Mouse (Mus musculus) intestine, embryonic 15.5 days (tissue): ENCODE results near the gene Fam198b. TPM values are rescaled to one million over a fixed set of nuclear protein-coding genes. Genes with fewer than 3 reads are reported as not detected.
"Not testable (repeated sequence)": the region's sequence is repeated elsewhere in the genome, so short reads cannot be mapped to it uniquely, and the experiment has no call there.

Experiments used
- ATAC-seq: fragments of 200-750 bp; cut with Nextera tagmentation; 2 replicates; pipeline ENCODE4 v1.8.0; 2017; ENCODE audit warnings: moderate TSS enrichment, moderate library complexity
- H3K27ac ChIP-seq: fragments of 300-500 bp; sonication (generic); 2 replicates; pipeline ENCODE4 v1.5.1; 2015; ENCODE audit warnings: mild to moderate bottlenecking, inconsistent platforms
- H3K27me3 ChIP-seq: fragments of 300-500 bp; sonication (generic); replicated peaks from 2 replicates; pipeline ENCODE4 v1.6.1; 2015; ENCODE audit warnings: inconsistent platforms
- H3K36me3 ChIP-seq: fragments of 300-500 bp; sonication (generic); 2 replicates; pipeline ENCODE4 v1.6.1; 2015; ENCODE audit warnings: inconsistent platforms
- H3K4me1 ChIP-seq: fragments of 300-500 bp; sonication (generic); replicated peaks from 2 replicates; pipeline ENCODE4 v1.6.1; 2015; ENCODE audit warnings: inconsistent platforms
- H3K4me2 ChIP-seq: fragments of 300-500 bp; sonication (generic); replicated peaks from 2 replicates; pipeline ENCODE4 v1.6.1; 2015; ENCODE audit warnings: mild to moderate bottlenecking, inconsistent platforms
- H3K4me3 ChIP-seq: fragments of 300-500 bp; sonication (generic); replicated peaks from 2 replicates; pipeline ENCODE4 v1.5.1; 2015; ENCODE audit warnings: inconsistent platforms
- H3K9ac ChIP-seq: fragments of 300-500 bp; sonication (generic); 2 replicates; pipeline ENCODE4 v1.6.1; 2015; ENCODE audit warnings: inconsistent platforms
- H3K9me3 ChIP-seq: fragments of 300-500 bp; sonication (generic); 2 replicates; pipeline ENCODE4 v1.6.1; 2016; ENCODE audit warnings: inconsistent platforms
- WGBS: fragments of 180-500 bp; shearing (Covaris S2); methylation state at CpG from one replicate; pipeline ENCODE4 v1.1.7; 2015; 5-methylcytosine and 5-hydroxymethylcytosine counted together
- polyA plus RNA-seq: library from polyadenylated mRNA; unstranded; fragments of >200 nt; fragmentation: Nextera tagmentation; extraction: Ambion mirVana; gene quantifications from 2 replicates; pipeline ENCODE4 v1.2.1, GENCODE M21; 2015

The Fam198b gene
- polyA plus RNA-seq, 1 experiment from 2014 or later, result 13.0 TPM

- WGBS, result 81% methylated on average over 3 of the region's 3 CpGs
- no peak overlapping the region for H3K4me2 ChIP-seq
- peaks cover 4% of the 10 kb centered on the region; the same call in 1 of the 2 replicates for H3K4me1 ChIP-seq
- ATAC-seq, result no peak
- H3K4me3 ChIP-seq, result no peak overlapping the region
- H3K9ac ChIP-seq, result no peak overlapping the region
- no peaks in the 10 kb centered on the region for H3K27me3 ChIP-seq
- no peaks in the 10 kb centered on the region for H3K9me3 ChIP-seq
- no peak overlapping the region for H3K27ac ChIP-seq
- H3K36me3 ChIP-seq, result no peaks in the 10 kb centered on the region
Measured at GRCm38 (mm10) chr3:79936730-79937447, 52.6 kb downstream of the Fam198b start.

GRCm38 (mm10) chr3:79947736-79948135 is 63.4 kb downstream of the Fam198b start:
- no peak overlapping the region for H3K27ac ChIP-seq
- no peaks in the 10 kb centered on the region for H3K9me3 ChIP-seq
- no peak overlapping the region for H3K9ac ChIP-seq
- H3K4me1 ChIP-seq, result no peaks in the 10 kb centered on the region
- no peak overlapping the region for H3K4me2 ChIP-seq
- WGBS, result 43% methylated on average over 1 of the region's 1 CpGs
- no peaks in the 10 kb centered on the region for H3K36me3 ChIP-seq
- peak; percentile 41; the same call in 1 of the 2 replicates for ATAC-seq
- H3K4me3 ChIP-seq, result no peak overlapping the region
- no peaks in the 10 kb centered on the region for H3K27me3 ChIP-seq

DNA sequence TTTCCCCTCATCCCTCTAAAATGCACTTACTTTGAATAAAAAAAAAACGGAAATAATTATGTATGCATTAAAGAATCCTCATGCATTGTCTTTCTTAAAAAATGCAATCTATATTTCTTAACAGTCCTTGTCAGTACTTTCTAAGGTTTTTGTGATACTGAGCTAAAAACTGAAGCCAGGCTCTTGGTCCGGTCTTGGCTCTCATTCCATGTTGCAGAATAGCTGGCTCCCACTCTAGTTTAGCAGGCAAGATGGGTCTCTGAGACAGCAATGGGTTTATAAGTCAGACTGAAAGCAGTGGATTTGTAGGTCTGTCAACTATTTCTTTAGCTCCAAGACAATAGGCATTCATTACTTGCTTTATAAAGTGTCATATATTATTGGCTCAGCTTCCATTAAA is 63.8 kb downstream of the Fam198b start:
- Histone ChIP-seq H3K27ac (no peak overlapping the region), H3K4me2 (no peak overlapping the region), H3K9me3 (no peaks in the 10 kb centered on the region), H3K4me3 (no peak overlapping the region), H3K4me1 (no peaks in the 10 kb centered on the region), H3K36me3 (no peaks in the 10 kb centered on the region), H3K9ac (no peak overlapping the region), H3K27me3 (no peaks in the 10 kb centered on the region)
- no peak for ATAC-seq
- WGBS, result 76% methylated on average over 2 of the region's 2 CpGs

- no peaks in the 10 kb centered on the region for H3K4me1 ChIP-seq
- no peak overlapping the region for H3K4me2 ChIP-seq
- H3K9ac ChIP-seq, result no peak overlapping the region
- H3K27ac ChIP-seq, result no peak overlapping the region
- no peaks in the 10 kb centered on the region for H3K9me3 ChIP-seq
- H3K27me3 ChIP-seq, result no peaks in the 10 kb centered on the region
- peak; percentile 66 for ATAC-seq
- no peaks in the 10 kb centered on the region for H3K36me3 ChIP-seq
- no peak overlapping the region for H3K4me3 ChIP-seq
- WGBS, result 38% methylated on average over 2 of the region's 2 CpGs
Measured at GRCm38 (mm10) chr3:79953164-79953759, 68.9 kb downstream of the Fam198b start.

DNA sequence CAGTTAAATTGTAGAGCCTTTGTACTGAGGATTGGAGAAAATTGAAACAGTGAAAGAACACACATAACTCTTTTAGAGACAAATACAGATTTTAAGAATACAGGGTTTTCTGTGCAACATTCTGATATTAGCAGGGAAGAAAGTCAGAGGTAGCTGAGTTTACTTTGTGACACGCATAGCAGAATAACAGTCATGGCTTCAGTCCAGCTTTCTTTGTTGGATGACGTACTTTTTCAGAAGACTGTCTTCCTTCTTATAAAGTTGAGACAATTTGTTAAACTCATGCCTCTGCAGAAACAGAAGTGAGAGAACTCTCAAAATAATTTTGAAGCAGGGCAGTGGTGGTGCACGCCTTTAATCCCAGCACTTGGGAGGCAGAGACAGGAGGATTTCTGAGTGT is 70.9 kb downstream of the Fam198b start:
- Histone ChIP-seq H3K9ac (no peak overlapping the region), H3K4me1 (no peaks in the 10 kb centered on the region), H3K36me3 (no peaks in the 10 kb centered on the region), H3K27ac (no peak overlapping the region), H3K27me3 (no peaks in the 10 kb centered on the region), H3K4me2 (no peak overlapping the region), H3K9me3 (no peaks in the 10 kb centered on the region), H3K4me3 (no peak overlapping the region)
- 60% methylated on average over 3 of the region's 3 CpGs for WGBS
- no peak for ATAC-seq

DNA sequence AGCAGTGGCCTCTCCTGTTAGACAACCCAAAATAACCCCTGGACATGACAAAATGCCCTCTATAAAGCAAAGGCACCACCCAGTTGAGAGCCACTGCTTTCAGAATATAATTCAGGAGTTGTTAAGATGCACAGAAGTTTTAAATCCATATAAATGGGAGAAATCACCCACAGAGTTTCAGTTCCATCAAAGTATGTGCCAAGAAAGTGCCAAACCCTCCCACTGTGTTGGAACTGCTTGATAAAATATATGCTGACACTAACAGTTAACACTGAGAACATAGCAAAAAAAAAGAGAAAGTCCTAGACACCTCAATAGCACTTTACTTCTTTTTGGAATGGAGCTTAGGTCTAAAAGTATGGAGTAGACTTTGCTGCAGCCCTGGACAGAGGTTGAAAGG is 72.5 kb downstream of the Fam198b start:
- Histone ChIP-seq H3K4me3 (no peak overlapping the region), H3K27ac (no peak overlapping the region), H3K9me3 (no peaks in the 10 kb centered on the region), H3K4me2 (no peak overlapping the region), H3K9ac (no peak overlapping the region), H3K4me1 (no peaks in the 10 kb centered on the region), H3K36me3 (no peaks in the 10 kb centered on the region), H3K27me3 (no peaks in the 10 kb centered on the region)
- ATAC-seq, result no peak

DNA sequence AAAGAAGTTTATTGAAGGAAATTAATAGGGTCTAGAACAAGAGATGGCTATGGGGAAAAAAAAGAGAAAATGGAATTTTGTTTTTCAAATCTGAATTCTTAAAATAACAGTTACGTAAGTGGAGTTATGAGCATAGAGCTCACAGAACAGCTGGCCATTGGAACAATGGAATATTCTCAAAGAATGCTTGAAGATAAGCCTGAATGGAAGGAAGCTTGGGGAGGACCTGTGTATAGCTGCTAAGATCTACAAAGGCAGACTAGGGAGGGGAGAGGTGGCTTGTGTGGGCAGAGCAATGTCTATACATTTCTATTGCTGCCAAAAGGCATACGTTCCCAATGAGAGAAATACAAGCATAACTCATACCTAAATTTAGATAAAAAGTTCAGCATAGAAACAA is 73.4 kb downstream of the Fam198b start:
- Histone ChIP-seq H3K27ac (no peak overlapping the region), H3K36me3 (no peaks in the 10 kb centered on the region), H3K4me2 (no peak overlapping the region), H3K4me1 (no peaks in the 10 kb centered on the region), H3K4me3 (no peak overlapping the region), H3K9me3 (no peaks in the 10 kb centered on the region), H3K27me3 (no peaks in the 10 kb centered on the region), H3K9ac (no peak overlapping the region)
- ATAC-seq, result no peak
- WGBS, result 84% methylated on average over 2 of the region's 2 CpGs

DNA sequence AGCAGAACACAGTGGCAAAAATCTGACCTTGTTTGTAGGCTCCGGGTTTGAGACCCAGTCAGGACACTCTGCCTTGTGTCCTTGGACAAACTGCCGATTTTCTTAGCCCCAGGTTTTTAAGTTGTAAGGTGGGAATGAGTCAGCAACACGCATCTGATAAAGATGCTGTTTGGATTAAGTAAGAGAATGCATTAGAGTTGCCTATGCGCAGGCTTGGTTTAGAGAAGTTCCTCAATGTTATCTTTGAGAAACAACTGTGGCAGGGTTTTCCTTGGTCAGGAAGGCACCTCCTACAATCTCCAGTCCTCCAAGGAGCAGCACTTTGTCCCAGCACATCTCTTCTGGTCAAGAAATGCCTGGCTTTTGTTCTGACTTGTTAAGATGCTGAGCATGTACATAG is 82.4 kb downstream of the Fam198b start:
- Histone ChIP-seq H3K4me2 (no peak overlapping the region), H3K4me1 (no peaks in the 10 kb centered on the region), H3K9ac (no peak overlapping the region), H3K27me3 (no peaks in the 10 kb centered on the region), H3K9me3 (no peaks in the 10 kb centered on the region), H3K27ac (no peak overlapping the region), H3K36me3 (no peaks in the 10 kb centered on the region), H3K4me3 (no peak overlapping the region)
- no peak for ATAC-seq
- 74% methylated on average over 4 of the region's 4 CpGs for WGBS

GRCm38 (mm10) chr3:79967346-79967745 is 83.0 kb downstream of the Fam198b start:
- H3K9me3 ChIP-seq, result no peaks in the 10 kb centered on the region
- ATAC-seq, result no peak
- no peak overlapping the region for H3K4me3 ChIP-seq
- no peak overlapping the region for H3K9ac ChIP-seq
- 43% methylated on average over 1 of the region's 1 CpGs for WGBS
- no peaks in the 10 kb centered on the region for H3K27me3 ChIP-seq
- no peak overlapping the region for H3K4me2 ChIP-seq
- H3K4me1 ChIP-seq, result no peaks in the 10 kb centered on the region
- H3K36me3 ChIP-seq, result no peaks in the 10 kb centered on the region
- no peak overlapping the region for H3K27ac ChIP-seq

DNA sequence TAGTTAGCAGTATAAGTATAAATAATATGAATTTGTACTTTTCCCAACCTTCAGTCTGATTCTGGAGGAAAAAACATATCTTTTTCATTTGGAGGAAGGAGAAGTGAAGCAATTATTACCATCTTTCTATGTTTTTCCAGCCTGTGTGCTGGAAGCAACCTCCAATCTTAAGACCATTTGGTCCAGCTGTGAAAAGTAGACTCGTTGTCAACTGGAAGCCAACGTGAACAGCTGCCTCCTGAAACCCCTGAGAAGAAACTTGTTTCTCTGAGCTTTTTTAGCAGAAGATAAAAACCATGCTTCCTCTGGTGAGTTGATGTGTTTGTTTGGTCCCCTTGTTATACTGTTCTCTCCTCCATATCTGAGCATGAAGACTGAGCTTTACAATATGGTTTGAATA is 84.1 kb downstream of the Fam198b start:
- H3K4me3 ChIP-seq, result no peak overlapping the region
- no peaks in the 10 kb centered on the region for H3K27me3 ChIP-seq
- H3K9me3 ChIP-seq, result no peaks in the 10 kb centered on the region
- H3K27ac ChIP-seq, result no peak overlapping the region
- H3K9ac ChIP-seq, result no peak overlapping the region
- no peak overlapping the region for H3K4me2 ChIP-seq
- no peaks in the 10 kb centered on the region for H3K4me1 ChIP-seq
- no peaks in the 10 kb centered on the region for H3K36me3 ChIP-seq
- WGBS, result 49% methylated on average over 2 of the region's 2 CpGs
- no peak for ATAC-seq

GRCm38 (mm10) chr3:79969536-79969935 is 85.2 kb downstream of the Fam198b start:
- ATAC-seq, H3K27me3 ChIP-seq, H3K27ac ChIP-seq, H3K36me3 ChIP-seq, H3K4me2 ChIP-seq, H3K4me3 ChIP-seq, H3K9ac ChIP-seq, H3K9me3 ChIP-seq, H3K4me1 ChIP-seq: not testable (repeated sequence)
- WGBS, result 84% methylated on average over 3 of the region's 3 CpGs

DNA sequence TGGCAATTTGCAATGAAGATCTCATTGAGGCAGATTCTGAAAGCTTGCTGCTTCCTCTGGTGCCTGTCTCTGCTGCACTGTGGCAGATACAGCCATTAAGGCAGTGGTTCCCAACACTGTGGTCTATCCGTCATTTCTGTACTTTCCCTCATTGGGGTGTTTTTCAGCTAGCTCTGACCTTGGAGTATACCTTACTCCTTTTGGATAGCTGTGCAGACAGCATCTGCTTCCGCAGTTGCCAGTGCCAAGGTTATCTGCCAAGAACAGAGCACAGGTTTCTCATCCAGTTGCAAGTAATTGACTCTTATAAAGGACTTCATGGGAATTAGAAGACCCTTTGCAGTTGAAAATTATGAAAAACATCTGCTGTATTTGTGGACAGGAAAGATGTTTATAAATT is 85.7 kb downstream of the Fam198b start:
- Histone ChIP-seq H3K4me2 (no peak overlapping the region), H3K9me3 (no peaks in the 10 kb centered on the region), H3K4me1 (no peaks in the 10 kb centered on the region), H3K27me3 (no peaks in the 10 kb centered on the region), H3K27ac (no peak overlapping the region), H3K4me3 (no peak overlapping the region), H3K9ac (no peak overlapping the region), H3K36me3 (no peaks in the 10 kb centered on the region)
- 72% methylated on average over 2 of the region's 2 CpGs for WGBS
- no peak for ATAC-seq

DNA sequence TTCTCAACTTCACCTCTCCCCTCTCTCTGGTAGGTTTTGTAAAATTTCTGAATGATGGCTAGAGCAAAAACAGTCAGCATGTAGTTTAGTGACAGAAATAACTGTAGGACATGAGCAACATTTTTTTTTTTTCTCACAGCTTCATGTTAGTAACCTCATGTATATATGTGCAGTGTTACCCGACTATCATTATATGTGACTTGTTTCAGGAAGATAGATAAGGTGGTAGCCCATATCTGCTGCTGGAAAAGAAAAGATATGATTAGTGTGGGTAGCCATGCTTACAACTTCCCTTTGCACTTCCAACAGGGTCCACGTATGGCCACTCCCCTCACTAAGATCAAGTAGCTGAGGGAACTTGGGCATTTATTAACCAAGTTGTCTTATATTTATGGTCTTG is 86.2 kb downstream of the Fam198b start:
- WGBS, result 43% methylated on average over 2 of the region's 2 CpGs
- H3K4me2 ChIP-seq, result no peak overlapping the region

More for the DNA sequence above, 86.2 kb downstream of the Fam198b start:
- Histone ChIP-seq H3K36me3 (no peaks in the 10 kb centered on the region), H3K4me3 (no peak overlapping the region), H3K9ac (no peak overlapping the region), H3K27ac (no peak overlapping the region), H3K4me1 (no peaks in the 10 kb centered on the region), H3K9me3 (no peaks in the 10 kb centered on the region), H3K27me3 (no peaks in the 10 kb centered on the region)
- peak; percentile 77; the same call in 1 of the 2 replicates for ATAC-seq
